Mouse (Mus musculus) liver, postnatal 0 days (tissue): ENCODE data around the gene Tmem132c.

Source experiments
- CTCF ChIP-seq: sonication (generic); IDR thresholded peaks from 2 replicates; pipeline ENCODE4 v1.5.1; 2016; ENCODE audit warnings: antibody characterized with exemption, low read depth
- EP300 ChIP-seq: IDR thresholded peaks from 2 replicates; pipeline ENCODE4 v1.6.1; 2016; ENCODE audit warnings: antibody characterized with exemption, low read depth, mild to moderate bottlenecking

DNA sequence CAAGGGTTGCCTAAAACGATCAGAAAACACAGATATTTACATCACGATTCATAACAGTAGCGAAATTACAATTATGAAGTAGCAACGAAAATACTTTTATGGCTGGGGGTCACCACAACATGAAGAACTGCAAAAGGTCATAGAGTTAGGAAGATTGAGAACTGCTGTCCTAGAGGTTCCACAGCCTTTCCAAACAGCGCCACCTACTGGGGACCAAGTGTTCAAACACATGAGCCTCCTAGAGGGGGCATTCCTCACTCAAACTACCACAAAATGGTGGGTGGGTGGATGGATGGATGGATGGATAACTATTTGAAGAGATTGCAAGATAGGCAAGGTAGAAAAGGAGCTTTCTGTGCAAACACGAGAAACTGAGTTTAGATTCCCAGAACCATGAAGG is 270.0 kb downstream of the Tmem132c start:
- TF ChIP-seq CTCF (peak; percentile 44), EP300 (no peak)
